Mouse (Mus musculus): ENCODE measurements around the gene Stk25. TPM values are rescaled to one million over a fixed set of nuclear protein-coding genes. Genes with fewer than 3 reads are reported as not detected.

Gene Stk25
- polyA plus RNA-seq, 1 experiment from 2014 or later: 382 TPM

DNA sequence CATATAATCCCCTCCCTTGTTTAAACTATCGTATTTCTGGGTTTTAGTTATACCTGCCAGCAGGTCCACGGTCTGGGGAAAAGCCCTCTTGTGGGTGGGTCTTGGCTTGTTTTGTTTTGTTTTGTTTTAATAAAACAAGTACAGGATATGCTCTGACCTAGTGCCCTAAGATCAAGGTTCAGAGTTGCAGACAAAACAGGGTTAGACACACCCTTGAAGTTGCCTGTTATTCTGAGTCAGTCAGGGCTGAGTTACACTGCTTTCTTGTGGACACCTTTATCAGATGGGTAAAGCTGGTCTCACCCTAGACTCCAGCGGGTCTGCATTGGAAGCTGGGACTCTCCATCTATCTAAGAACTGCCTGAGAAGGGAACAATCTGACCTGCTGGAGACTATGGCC is 35.0 kb upstream of the Stk25 start:
- Histone ChIP-seq H3K27me3 (ENCODE audit: control insufficient read depth, insufficient read depth, low read length) (no peaks in the 10 kb centered on the region), H3K9ac (replicated peaks; ENCODE audit: low read depth, low read length) (no peak overlapping the region), H3K9me3 (ENCODE audit: control insufficient read depth, low read length) (no peaks in the 10 kb centered on the region), H3K4me1 (ENCODE audit: control insufficient read depth, insufficient read depth, low read length) (no peaks in the 10 kb centered on the region), H3K36me3 (ENCODE audit: control insufficient read depth, insufficient read depth, low read length) (no peaks in the 10 kb centered on the region), H3K27ac (ENCODE audit: low read depth, low read length) (no peak overlapping the region), H3K4me2 (ENCODE audit: low read depth, low read length) (no peak overlapping the region), H3K4me3 (ENCODE audit: low read depth, low read length) (no peak overlapping the region)
- ATAC-seq (ENCODE audit: low read depth): no peak
- WGBS: 88% methylated on average over 3 of the region's 3 CpGs

DNA sequence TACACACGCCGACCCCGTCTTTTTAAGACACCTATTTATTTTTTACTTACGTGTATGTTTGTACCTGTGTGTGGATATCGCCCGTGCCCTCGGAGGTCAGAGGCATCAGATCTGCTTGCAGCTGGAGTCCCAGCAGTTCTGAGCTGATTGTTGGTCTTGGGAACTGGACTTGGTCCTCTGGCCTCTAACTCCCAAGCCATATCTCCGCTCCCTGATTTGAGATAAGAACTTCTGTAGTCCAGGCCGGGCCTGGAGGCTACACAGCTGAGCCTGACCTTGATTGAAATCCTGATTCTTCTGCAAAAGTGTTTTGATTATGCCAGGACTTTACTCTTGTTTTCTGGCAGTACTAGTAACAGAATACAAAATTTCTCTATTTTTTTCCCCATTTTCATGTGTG is 34.3 kb upstream of the Stk25 start:
- H3K4me3 ChIP-seq (ENCODE audit: low read depth, low read length): no peak overlapping the region
- WGBS: 97% methylated on average over 9 of the region's 9 CpGs
- H3K36me3 ChIP-seq (ENCODE audit: control insufficient read depth, insufficient read depth, low read length): no peaks in the 10 kb centered on the region
- no peaks in the 10 kb centered on the region for H3K9me3 ChIP-seq (ENCODE audit: control insufficient read depth, low read length)
- H3K4me2 ChIP-seq (ENCODE audit: low read depth, low read length): no peak overlapping the region
- no peaks in the 10 kb centered on the region for H3K27me3 ChIP-seq (ENCODE audit: control insufficient read depth, insufficient read depth, low read length)
- no peak overlapping the region for H3K27ac ChIP-seq (ENCODE audit: low read depth, low read length)
- H3K9ac ChIP-seq (replicated peaks; ENCODE audit: low read depth, low read length): no peak overlapping the region
- no peak for ATAC-seq (ENCODE audit: low read depth)
- 0 out of 2 replicates have a peak, but pooled peaks cover 2% of the 10 kb centered on the region for H3K4me1 ChIP-seq (ENCODE audit: control insufficient read depth, insufficient read depth, low read length)

- ATAC-seq (ENCODE audit: low read depth): no peak
- H3K27ac ChIP-seq (ENCODE audit: low read depth, low read length): no peak overlapping the region
- no peak overlapping the region for H3K4me2 ChIP-seq (ENCODE audit: low read depth, low read length)
- 72% methylated on average over 10 of the region's 10 CpGs for WGBS
- H3K4me1 ChIP-seq (ENCODE audit: control insufficient read depth, insufficient read depth, low read length): 0 out of 2 replicates have a peak, but pooled peaks cover 5% of the 10 kb centered on the region
- no peaks in the 10 kb centered on the region for H3K9me3 ChIP-seq (ENCODE audit: control insufficient read depth, low read length)
- no peak overlapping the region for H3K4me3 ChIP-seq (ENCODE audit: low read depth, low read length)
- H3K27me3 ChIP-seq (ENCODE audit: control insufficient read depth, insufficient read depth, low read length): no peaks in the 10 kb centered on the region
- H3K9ac ChIP-seq (replicated peaks; ENCODE audit: low read depth, low read length): no peak overlapping the region
- H3K36me3 ChIP-seq (ENCODE audit: control insufficient read depth, insufficient read depth, low read length): no peaks in the 10 kb centered on the region
Observed at GRCm38 (mm10) chr1:93691786-93692357, 33.4 kb upstream of the Stk25 start.

DNA sequence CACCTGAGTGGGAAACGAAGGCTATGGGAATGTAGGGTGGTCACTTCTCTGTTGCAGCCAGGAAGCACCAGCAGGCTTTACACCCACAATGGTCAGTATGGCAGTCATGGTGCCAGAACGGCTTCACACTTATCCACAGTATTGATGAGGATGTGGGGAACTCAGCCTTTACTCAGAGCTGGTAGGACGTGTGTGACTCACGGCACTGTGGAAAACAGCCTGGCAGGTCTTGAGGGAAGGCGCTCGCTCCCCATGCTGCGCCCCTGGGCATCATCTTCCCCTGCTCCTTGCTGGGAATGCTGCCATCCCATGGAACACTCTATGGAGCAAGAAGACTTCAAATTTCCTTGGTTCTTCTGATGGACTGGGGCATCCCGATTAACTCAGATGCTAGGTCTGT is 32.6 kb upstream of the Stk25 start:
- H3K4me3 ChIP-seq (ENCODE audit: low read depth, low read length): no peak overlapping the region
- ATAC-seq (ENCODE audit: low read depth): no peak
- H3K27me3 ChIP-seq (ENCODE audit: control insufficient read depth, insufficient read depth, low read length): no peaks in the 10 kb centered on the region
- no peak overlapping the region for H3K27ac ChIP-seq (ENCODE audit: low read depth, low read length)
- no peak overlapping the region for H3K9ac ChIP-seq (replicated peaks; ENCODE audit: low read depth, low read length)
- H3K9me3 ChIP-seq (ENCODE audit: control insufficient read depth, low read length): no peaks in the 10 kb centered on the region
- H3K4me2 ChIP-seq (ENCODE audit: low read depth, low read length): no peak overlapping the region
- 0 out of 2 replicates have a peak, but pooled peaks cover 5% of the 10 kb centered on the region for H3K4me1 ChIP-seq (ENCODE audit: control insufficient read depth, insufficient read depth, low read length)
- H3K36me3 ChIP-seq (ENCODE audit: control insufficient read depth, insufficient read depth, low read length): no peaks in the 10 kb centered on the region
- 91% methylated on average over 8 of the region's 8 CpGs for WGBS

- no peaks in the 10 kb centered on the region for H3K36me3 ChIP-seq (ENCODE audit: control insufficient read depth, insufficient read depth, low read length)
- H3K9ac ChIP-seq (replicated peaks; ENCODE audit: low read depth, low read length): no peak overlapping the region
- no peaks in the 10 kb centered on the region for H3K27me3 ChIP-seq (ENCODE audit: control insufficient read depth, insufficient read depth, low read length)
- H3K27ac ChIP-seq (ENCODE audit: low read depth, low read length): no peak overlapping the region
- 0 out of 2 replicates have a peak, but pooled peaks cover 5% of the 10 kb centered on the region for H3K4me1 ChIP-seq (ENCODE audit: control insufficient read depth, insufficient read depth, low read length)
- H3K9me3 ChIP-seq (ENCODE audit: control insufficient read depth, low read length): no peaks in the 10 kb centered on the region
- no peak for ATAC-seq (ENCODE audit: low read depth)
- 86% methylated on average over 7 of the region's 7 CpGs for WGBS
- no peak overlapping the region for H3K4me3 ChIP-seq (ENCODE audit: low read depth, low read length)
- no peak overlapping the region for H3K4me2 ChIP-seq (ENCODE audit: low read depth, low read length)
Observed at GRCm38 (mm10) chr1:93689901-93690496, 31.5 kb upstream of the Stk25 start.

GRCm38 (mm10) chr1:93688154-93688553 is 29.7 kb upstream of the Stk25 start:
- Histone ChIP-seq H3K27me3 (ENCODE audit: control insufficient read depth, insufficient read depth, low read length) (no peaks in the 10 kb centered on the region), H3K27ac (ENCODE audit: low read depth, low read length) (no peak overlapping the region), H3K4me2 (ENCODE audit: low read depth, low read length) (no peak overlapping the region), H3K4me1 (ENCODE audit: control insufficient read depth, insufficient read depth, low read length) (0 out of 2 replicates have a peak, but pooled peaks cover 5% of the 10 kb centered on the region), H3K36me3 (ENCODE audit: control insufficient read depth, insufficient read depth, low read length) (no peaks in the 10 kb centered on the region), H3K9me3 (ENCODE audit: control insufficient read depth, low read length) (no peaks in the 10 kb centered on the region), H3K4me3 (ENCODE audit: low read depth, low read length) (no peak overlapping the region), H3K9ac (replicated peaks; ENCODE audit: low read depth, low read length) (no peak overlapping the region)
- ATAC-seq (ENCODE audit: low read depth): no peak
- 78% methylated on average over 8 of the region's 8 CpGs for WGBS

DNA sequence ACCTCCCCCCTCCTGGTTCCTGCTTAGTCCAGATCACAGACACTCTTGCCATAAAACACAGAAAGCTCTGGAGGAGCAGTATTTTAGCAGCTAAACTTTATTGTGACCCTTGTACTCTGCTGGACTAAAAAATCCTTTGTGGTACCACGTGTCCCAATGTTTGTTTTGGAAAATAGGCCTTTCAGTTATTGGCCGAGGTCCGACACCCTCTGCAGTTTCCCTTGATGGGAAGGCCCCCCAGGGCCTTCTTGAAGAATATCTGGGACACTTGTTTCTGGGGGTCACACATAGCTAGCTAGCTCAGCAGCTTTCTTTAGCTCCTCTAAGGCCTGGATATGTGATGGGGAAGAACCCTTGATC is 28.5 kb upstream of the Stk25 start:
- H3K9me3 ChIP-seq (ENCODE audit: control insufficient read depth, low read length): no peaks in the 10 kb centered on the region
- H3K27me3 ChIP-seq (ENCODE audit: control insufficient read depth, insufficient read depth, low read length): no peaks in the 10 kb centered on the region
- no peaks in the 10 kb centered on the region for H3K36me3 ChIP-seq (ENCODE audit: control insufficient read depth, insufficient read depth, low read length)
- H3K4me3 ChIP-seq (ENCODE audit: low read depth, low read length): peak overlapping the region; percentile 56
- 0 out of 2 replicates have a peak, but pooled peaks cover 5% of the 10 kb centered on the region for H3K4me1 ChIP-seq (ENCODE audit: control insufficient read depth, insufficient read depth, low read length)
- peak overlapping the region; percentile 67 for H3K9ac ChIP-seq (replicated peaks; ENCODE audit: low read depth, low read length)
- 23% methylated on average over 3 of the region's 3 CpGs for WGBS
- no peak for ATAC-seq (ENCODE audit: low read depth)
- H3K27ac ChIP-seq (ENCODE audit: low read depth, low read length): peak overlapping the region; percentile 72
- H3K4me2 ChIP-seq (ENCODE audit: low read depth, low read length): peak overlapping the region; percentile 76

GRCm38 (mm10) chr1:93686245-93686960 is 27.9 kb upstream of the Stk25 start:
- Histone ChIP-seq H3K9ac (replicated peaks; ENCODE audit: low read depth, low read length) (peak overlapping the region; percentile 67), H3K36me3 (ENCODE audit: control insufficient read depth, insufficient read depth, low read length) (no peaks in the 10 kb centered on the region), H3K27me3 (ENCODE audit: control insufficient read depth, insufficient read depth, low read length) (no peaks in the 10 kb centered on the region), H3K4me1 (ENCODE audit: control insufficient read depth, insufficient read depth, low read length) (0 out of 2 replicates have a peak, but pooled peaks cover 5% of the 10 kb centered on the region), H3K4me3 (ENCODE audit: low read depth, low read length) (peak overlapping the region; percentile 56), H3K4me2 (ENCODE audit: low read depth, low read length) (peak overlapping the region; percentile 76), H3K9me3 (ENCODE audit: control insufficient read depth, low read length) (no peaks in the 10 kb centered on the region), H3K27ac (ENCODE audit: low read depth, low read length) (peak overlapping the region; percentile 72)
- ATAC-seq (ENCODE audit: low read depth): peak; percentile 92
- under 1% methylated on average over 46 of the region's 51 CpGs for WGBS
